Mouse (Mus musculus) ES-Bruce4 (cell line): ENCODE measurements around the gene A3galt2.

ENCODE experiments used
- CTCF ChIP-seq: IDR thresholded peaks from one replicate; pipeline ENCODE4 v1.8.1; 2011; ENCODE audit warnings: low read depth, low read length
- EP300 ChIP-seq: IDR thresholded peaks from 2 replicates; pipeline ENCODE4 v1.6.1; 2011; ENCODE audit warnings: low read depth, low read length; ENCODE audit not compliant: insufficient read depth
- POLR2A ChIP-seq: IDR thresholded peaks from one replicate; pipeline ENCODE4 v1.8.1; 2011; ENCODE audit warnings: low read length; ENCODE audit not compliant: insufficient read depth

- TF ChIP-seq EP300 (no peak), CTCF (no peak), POLR2A (no peak)
Measured at GRCm38 (mm10) chr4:128817011-128817410, 61.8 kb downstream of the A3galt2 start.
